Mouse (Mus musculus) fibroblast of lung, adult 2 months (primary cell): ENCODE results near the gene Tmem219.
"Not testable (repeated sequence)": the region's sequence is repeated elsewhere in the genome, so short reads cannot be mapped to it uniquely, and the experiment has no call there.

Source experiments
- DNase-seq: peaks from one replicate; pipeline ENCODE4 v3.0.0-alpha.2; 2011; ENCODE audit warnings: low read depth

The Tmem219 gene

DNA sequence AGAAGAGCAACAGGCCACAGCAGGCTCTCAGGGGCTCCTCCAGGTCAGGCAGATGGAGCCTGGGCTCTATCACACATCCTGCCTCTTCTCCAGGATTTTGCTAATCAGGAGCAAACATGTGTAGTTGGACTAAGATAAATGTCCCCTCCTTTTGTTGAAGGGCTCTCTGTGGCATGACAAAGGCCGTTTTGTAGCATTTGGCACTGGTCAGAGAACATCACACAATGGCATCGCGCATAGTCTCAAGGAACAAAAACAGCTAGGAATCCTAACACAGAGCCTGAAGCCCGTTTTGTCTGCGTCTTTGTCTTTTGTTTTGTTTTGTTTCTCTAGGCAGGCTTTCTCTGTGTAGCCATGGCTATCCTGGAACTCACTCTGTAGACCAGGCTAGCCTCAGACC, 1.3 kb upstream of the Tmem219 start:
- DNase-seq: no peak

DNA sequence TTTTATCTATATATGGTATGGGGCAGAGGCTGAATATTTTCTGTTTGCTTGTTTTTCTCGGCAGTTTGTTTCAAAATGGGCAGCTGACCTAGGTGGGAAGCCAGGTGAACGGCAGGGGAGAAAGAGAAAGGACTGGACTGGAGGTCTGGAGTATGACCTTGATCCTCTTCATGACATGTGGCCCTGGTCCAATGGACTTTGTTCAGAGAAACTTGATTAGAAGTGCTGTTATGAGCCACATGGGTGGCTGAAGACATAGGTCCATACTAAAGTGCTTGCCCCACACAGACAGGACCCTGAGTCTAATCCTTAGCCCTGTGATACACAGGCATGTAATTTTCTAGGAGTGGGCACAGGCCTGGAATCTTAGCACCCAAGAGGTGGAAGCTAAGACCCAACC, 1.2 kb downstream of the Tmem219 start:
- no peak for DNase-seq

DNA sequence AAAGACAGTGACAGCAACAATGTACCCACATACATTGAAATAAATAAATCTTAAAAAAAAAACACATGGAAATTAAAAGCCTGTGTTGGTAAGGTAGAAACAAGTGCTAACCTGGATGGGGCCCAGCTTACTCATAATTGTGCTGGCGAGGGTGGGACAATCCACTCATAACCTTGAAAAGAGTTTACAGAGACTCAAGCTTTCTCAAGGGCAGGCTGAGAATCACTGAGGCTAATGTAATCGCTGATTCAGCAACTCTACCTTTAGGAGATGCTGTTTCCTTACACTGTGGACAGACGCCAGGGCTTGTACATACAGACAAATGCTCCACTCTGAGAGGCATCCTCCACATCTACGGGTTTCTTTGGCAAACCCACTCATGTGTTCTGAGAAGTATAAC, 2.7 kb downstream of the Tmem219 start:
- DNase-seq: no peak

DNA sequence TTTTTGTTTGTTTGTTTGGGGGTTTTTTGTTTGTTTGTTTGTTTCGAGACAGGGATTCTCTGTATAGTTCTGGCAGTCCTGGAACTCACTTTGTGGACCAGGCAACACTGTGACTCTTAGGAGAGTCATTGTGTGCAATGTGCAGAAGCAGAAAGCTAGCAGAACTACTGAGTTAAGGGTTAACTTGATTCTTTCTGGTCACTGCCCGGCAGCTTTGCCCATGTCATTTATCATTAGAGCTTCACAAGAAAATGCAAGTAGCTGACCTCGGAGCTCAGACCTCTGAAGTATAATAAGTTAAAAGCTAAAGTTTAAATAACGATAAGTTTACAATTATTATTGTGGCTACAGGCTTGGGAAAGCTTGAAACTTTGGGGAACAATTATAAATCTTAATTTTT, 4.4 kb downstream of the Tmem219 start:
- DNase-seq: not testable (repeated sequence)

DNA sequence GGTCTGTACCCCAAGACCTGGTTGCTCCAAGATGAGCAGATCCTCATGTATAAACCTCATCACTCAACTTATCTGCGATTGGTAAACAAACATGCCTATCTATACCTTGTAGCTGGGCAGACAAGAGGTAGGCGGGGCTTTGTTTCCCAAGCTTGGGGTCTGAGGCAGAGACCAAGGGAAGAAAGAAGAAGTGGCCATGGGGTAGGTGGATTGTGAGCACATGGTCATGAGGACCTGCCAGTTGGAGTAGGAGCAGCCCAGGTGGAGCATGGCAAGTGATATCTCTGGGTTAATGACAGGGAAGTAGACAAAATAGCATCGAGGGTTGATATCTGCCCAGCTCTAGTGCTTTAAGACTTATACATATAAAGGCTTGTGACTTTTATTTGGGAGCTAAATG, 7.9 kb downstream of the Tmem219 start:
- no peak for DNase-seq

DNA sequence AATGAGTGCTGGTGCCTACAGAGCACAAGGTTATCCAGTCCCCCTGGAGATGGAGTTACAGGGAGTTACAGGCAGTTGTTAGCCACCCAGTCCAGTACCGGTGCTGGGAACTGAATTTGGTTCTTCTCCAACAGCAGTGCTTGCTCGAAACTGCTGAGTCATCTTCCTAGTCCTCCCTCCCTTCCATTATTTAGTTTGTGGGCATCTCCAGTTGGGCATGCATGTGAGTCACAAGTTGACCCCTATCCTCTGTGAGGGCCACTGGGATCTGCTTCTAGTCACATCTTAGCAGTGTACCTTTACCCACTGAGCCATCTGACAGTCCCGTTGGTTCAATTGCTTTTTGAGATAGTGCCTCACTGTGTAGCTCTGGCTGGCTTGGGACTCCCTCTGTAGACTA, 17.1 kb downstream of the Tmem219 start:
- no peak for DNase-seq

DNA sequence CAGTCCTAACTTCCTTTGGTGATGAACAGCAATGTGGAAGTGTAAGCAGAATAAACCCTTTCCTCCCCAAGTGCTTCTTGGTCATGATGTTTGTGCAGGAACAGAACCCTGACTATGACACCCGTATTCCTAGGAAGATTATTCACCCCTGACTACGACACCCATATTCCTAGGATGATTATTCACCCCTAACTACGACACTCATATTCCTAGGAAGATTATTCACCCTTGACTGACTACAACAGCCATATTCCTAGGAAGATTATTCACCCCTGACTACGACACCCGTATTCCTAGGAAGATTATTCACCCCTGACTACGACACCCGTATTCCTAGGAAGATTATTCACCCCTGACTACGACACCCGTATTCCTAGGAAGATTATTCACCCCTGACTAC, 22.9 kb downstream of the Tmem219 start:
- DNase-seq: not testable (repeated sequence)

DNA sequence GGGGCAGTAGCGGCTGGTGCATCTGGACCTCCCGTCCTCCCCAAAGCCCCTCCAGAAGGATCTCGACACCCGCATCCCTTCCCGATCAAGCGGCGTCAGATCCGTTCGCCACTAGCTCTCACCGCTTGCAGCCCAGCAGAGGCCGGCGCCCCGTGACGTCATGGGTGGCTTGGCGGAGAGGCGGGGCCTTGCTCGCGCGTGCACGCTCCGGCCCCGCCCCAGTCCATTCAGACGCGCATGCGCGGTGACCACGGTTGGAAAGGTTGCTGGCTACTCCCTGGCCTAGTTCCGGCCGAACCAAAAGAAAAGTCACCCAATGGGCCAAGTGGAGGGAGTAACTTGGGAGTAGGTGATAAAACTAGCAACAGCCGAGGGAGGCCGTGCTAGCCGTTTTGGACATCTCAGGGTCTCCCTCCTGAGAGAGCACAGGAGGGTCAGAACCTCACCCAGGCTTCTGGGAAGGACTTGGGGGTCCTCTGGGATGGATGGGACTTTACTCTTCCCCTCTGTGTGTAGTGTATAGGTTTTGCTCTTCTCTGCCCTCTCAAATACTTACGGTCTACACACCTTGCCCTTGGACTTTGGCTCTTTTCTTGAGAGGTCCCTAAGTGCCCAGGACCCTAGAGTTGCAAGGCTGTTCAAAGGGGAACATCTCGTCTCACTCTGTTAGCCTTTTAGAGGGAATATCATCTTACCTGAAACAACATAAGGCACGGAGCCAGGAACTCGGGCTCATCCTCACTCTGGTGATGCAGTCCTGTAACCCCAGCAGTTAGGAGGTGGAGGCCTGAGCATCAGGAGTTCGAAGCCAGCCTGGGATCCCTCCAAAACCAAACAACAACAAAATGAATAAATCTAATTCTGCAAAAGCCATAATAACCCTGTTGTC, 24.4 kb downstream of the Tmem219 start:
- peak; percentile 86 for DNase-seq

DNA sequence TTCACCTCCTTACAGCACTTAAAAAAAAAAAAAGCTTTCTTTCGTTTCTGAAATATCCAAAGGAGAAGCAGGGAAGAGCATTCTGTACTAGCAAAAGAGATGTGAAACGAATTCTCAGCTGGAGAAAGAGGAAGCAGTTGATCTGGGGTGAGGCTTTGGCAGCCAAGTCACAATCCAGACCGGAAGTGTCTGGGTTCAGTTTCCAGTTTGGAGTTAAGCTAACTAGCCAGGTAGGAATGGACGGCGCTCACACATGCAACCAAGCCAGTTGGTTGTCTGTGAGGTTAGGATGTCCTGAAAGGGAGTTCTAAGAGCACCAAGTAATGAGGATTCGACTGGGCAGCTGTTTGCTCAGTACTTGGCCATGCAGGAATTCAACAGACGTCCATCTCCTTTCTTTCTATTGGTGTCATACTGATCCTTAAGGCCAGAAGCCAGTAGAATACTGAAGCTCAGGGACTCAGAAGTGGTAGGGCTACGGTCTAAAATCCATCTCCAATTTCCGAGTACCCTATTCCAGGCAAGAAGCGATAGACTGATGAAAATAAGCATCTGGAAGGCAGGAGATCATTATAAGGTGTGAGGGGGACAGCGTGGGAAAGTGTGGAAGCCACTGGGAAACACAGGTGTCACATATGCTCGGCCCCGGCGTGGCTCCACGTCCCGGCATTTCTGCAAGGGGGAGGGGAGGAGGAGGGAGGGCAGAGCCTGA, 25.2 kb downstream of the Tmem219 start:
- peak; percentile 27 for DNase-seq

DNA sequence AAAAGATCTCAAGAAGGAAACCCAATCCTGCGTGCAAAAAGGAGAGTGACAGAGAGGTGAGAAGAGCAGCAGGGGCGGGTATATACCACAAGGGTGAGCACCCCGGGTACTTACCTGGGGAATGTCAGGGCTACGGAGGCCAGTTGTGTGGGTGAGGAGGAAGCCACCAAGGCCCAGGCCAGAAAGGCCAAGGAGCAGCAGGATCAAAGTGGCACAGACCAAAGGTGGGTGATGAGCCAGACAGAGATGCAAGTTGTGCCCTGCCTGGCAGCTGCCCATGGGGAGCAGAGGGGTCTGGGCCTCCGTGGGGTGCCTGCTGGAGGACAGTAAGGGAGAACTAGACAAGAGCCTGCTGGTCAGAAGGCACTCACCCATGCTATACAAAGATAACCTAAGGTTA, 25.8 kb downstream of the Tmem219 start:
- no peak for DNase-seq

DNA sequence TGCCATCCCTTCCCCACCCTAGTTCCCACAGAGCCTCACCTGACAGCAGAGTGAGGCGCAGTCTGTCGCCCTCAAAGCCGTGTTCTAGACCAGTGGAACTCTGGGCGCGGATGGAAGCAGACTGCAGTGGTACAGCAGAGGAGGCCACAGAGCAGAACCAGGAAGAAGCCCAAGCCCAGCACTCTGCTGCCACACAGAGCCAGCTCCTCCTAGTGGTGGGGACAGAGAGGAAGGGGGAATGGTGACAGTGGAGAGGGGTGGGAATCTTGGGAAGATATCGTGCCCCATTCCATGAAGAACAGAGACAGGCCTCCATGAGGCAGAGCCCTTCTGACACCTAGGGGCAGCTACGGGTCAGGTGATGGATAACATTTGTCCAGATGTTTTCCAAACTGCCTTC, 33.9 kb downstream of the Tmem219 start:
- no peak for DNase-seq

DNA sequence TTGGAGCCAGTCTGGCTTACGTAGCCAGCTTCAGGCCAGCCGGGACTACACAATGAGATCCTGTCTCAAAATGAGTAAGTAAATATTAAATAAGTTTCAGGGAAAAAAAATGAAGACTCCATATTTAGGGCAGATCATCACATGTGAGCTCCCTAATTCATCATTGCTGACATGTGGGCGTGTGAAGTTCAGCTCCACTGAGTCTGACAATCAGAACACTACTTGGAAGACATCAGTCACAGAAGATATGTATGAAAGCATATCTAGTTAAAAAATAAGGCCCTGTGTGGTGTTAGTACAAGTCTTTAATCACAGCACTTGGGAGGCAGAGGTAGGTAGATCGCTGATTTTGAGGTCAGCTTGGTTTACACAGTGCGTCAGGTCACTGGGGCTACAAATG, 35.4 kb downstream of the Tmem219 start:
- no peak for DNase-seq

DNA sequence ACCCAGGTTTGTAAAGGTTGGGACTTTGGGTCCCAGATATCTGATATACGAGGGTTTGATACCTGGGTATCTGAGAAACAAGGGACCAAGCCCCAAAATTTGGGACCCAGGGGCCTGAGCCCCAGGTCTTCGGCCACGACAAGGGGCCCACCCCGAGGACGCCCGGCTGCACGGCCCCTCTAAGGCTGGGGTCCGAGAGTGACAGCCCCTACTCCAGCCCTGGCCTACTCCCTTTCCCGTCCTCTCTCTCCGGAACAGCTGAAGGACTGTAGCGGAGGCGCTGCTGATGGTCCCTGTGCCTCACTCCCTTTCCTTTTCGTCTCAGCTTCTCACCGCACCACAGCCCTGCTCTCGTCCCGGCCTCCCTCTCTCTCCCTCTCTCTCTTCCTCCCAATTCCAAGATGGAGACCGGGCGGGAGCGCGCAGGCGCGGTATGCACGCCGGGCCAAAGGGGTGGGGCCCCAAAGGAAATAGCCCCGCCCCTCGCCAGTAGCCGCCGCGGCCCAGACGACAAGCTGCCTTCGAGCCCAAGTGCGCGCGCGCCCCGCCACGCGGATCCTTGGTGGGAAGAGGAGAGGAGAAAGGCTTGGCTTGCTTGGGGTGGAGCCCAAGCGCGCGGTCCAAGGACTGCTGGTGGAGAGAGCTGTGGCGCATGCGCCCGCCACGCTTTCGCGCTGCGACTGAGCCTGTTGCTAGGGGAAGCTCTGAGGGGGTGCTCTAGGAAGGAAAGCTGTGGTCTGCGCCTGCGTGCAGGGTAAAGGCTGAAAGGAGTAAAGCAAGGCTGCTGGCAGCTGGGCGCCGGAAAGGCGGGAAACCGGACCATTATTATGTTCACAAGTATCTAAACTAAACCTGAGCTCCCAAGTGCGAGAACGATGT, 38.2 kb downstream of the Tmem219 start, which contains the start of gene Taok2:
TSS of gene Taok2 (minus strand) at position 418 of the 879 bp plus-strand sequence.
- DNase-seq: peak; percentile 95

DNA sequence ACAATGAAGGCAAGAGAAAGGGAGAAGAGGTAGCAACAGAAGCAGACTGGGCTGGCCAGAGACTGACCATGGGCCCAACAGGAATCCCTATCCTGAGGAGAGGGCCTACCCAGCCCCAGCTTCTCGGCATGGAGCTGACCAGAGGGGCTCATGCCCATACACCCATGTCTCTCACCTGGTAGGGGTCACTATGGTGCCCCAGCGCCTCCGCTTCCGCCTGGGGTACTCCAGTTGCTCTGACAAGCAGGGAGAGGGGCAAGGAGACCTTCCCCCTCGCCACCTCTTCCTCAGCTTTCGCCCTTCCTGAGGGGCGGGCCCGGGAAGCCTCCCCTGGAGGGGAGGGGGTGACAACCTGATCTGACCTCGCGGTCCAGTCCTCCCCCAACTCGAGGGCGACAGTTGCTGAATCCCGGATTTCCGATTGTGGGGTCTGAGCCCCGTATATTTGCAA, 39.0 kb downstream of the Tmem219 start:
- no peak for DNase-seq

DNA sequence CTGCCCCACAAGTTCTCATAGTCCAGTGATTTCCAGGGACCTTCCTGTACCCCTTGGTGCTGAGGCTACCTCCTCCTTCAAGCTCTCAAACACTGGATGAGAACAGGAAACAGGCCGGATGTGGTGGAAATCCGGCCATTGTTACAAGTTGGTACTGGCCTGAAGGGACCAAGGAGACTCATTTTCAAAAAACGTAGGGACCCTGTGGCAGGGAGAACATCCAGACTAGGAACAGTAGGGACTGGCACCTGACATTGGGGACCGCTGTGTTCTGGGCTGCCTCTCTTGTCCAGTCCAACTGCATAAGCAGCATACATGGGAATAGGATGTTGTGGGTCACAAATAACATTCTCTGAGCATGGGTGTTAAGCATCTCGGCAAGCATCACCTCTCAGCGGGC, 41.7 kb downstream of the Tmem219 start:
- no peak for DNase-seq

DNA sequence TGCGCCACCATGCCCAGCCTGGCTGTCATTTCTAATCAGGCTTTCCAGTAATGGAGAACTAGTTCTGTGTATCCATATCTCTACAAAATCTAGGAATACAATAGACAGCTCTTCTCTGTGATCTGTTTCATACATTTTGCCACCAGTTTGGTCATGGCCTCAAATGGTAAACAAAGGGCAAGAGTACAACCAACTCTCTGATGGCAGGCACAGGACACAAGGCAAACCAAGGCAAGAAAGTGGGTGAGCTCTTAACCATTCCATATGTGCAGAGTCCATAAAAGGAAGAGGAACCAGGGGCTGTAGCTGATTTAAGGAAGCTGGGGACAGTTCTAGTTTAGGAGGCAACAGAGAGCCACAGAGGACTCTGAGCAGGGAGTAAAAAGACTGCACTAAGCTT, 45.5 kb downstream of the Tmem219 start:
- no peak for DNase-seq

DNA sequence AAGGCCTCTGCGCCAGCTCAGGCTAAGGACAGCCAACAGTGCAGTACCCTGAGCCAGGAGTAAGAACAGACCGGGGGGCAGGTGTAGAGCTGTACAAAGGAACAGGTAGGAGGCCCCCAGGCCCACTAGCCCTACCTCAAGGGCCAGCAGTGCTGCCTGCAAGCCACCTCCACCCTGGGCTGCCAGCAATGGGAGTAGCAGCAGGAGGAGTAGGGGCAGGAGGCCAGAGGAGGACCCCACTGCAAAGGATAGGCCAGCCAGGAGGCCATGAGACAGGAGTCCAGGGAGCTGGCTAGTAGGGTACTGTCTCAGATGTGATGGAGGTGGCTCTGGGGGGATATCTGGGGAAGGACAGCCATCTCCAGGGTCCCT, 52.2 kb downstream of the Tmem219 start:
- no peak for DNase-seq

DNA sequence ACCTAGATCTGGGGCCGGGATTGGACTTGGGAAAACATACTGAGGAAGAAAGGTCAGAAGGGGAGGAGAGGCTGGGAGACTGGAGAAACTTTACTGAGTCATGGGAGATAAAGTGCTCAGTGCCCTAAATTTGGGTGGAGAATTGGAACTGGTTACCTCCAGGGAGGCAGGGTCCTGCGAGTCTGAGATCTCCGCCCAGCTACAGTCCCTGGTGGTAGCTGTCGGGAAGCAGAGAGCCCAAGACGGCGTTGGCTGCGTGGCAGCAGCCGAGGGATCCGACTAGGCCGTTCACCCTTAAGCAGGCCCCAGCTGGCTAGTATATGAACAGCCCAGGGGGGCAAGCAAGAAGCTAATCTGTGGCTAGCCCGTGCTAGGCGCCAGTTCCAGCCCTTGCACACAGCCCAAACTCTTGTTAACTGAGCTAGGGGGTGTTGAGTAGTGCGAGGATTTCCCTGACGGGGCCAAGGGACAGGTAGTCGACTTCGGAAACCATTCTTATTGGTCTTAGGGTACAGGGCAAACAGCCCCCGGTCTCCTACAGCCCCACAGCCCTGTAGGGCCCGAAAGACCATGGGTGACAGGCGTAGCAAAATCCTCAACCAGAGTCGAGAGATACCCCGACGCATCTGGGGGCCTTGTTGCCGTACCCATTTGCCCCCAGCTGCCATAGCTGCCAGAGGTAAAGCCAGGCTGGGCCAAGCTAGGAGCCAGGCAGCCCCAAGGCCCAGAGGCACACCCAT, 52.8 kb downstream of the Tmem219 start:
- DNase-seq: no peak

DNA sequence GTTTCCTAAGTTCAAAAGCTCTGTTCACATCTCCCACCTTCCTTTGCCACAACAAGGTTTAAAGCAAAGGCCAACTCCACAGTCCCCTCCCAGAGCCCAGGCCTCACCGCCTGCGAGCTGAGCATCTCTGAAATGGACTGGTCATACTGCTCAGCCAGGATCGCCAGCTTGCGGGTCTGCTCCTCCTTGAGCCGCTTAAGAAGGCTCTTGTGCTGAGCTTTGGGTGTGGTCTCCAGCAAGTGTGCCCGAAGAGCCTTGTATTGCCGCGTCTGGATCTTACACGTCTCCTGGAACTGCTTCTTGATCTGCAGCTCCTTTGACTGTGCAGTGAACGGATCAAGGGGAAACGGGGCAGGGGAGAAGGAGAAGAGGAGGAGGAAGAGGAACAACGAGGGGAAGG, 54.7 kb downstream of the Tmem219 start:
- DNase-seq: no peak

DNA sequence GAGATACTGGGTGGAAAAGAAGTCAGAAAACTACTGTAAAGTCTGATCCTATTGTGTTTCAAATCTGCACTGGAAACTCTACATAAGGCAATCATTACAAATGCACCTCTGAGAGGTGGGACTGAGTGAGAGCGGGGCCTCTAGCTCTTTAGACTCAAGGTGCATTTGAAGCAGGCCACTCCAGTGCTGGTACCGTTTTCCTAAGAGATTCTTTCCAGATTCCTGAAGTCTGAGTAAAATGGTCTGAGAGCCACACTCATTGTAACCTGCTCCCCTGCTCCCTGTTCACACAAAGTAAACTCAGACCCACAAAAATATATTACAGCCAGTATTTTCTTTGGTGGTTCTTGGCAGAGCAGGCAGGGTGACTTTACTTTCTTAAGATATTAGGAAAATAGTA, 55.2 kb downstream of the Tmem219 start:
- DNase-seq: no peak

DNA sequence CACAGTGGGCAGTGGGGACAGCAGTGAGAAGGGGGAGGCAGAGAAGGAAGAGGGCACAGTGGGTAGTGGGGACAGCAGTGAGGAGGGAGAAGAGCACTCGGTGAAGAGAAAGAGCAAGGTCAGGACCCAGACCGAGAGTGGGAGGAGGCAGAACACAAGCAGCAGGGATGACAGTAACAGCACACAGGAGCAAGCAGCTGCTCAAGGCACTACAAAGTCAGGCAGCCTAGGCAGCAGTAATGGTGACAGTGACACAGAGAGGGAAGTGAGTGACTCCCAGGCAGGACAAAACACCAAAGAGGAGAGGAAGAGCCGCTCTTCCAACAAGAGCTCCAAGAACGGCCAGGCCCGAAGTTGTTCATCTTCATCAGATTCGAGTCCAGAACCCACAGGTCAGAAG, 58.9 kb downstream of the Tmem219 start:
- no peak for DNase-seq
